Mouse (Mus musculus): ENCODE results near the gene Klhl36.

GRCm38 (mm10) chr8:119827721-119828153 lies 34.3 kb upstream of the Klhl36 start:
- TF ChIP-seq CTCF (IDR thresholded peaks at IDR 0.05) (no peak), EP300 (IDR thresholded peaks at IDR 0.05) (0 out of 2 replicates have a peak, but pooled peaks have one; percentile 17)

Measured in lung, postnatal 0 days (tissue).